Mouse (Mus musculus) cerebellum, adult 2 months (tissue): ENCODE results near the gene Gm7544. TPM values are rescaled to one million over a fixed set of nuclear protein-coding genes. Genes with fewer than 3 reads are reported as not detected.
"Not testable (repeated sequence)": the region's sequence is repeated elsewhere in the genome, so short reads cannot be mapped to it uniquely, and the experiment has no call there.

ENCODE experiments used
- DNase-seq, 2 experiments: peaks; one replicate each; pipeline ENCODE4 v3.0.0; 2021
- H3K27ac ChIP-seq: fragments of 200-500 bp; 2 replicates; pipeline ENCODE4 v1.5.1; 2012; ENCODE audit warnings: low read length, control low read depth, inconsistent platforms; ENCODE audit not compliant: insufficient read depth
- H3K27me3 ChIP-seq: fragments of 200-500 bp; 2 replicates; pipeline ENCODE4 v1.6.1; 2012; ENCODE audit warnings: inconsistent platforms, mild to moderate bottlenecking, low read length, moderate library complexity; ENCODE audit not compliant: control insufficient read depth, insufficient read depth
- H3K4me1 ChIP-seq: fragments of 200-500 bp; 2 replicates; pipeline ENCODE4 v1.6.1; 2011; ENCODE audit warnings: low read length; ENCODE audit not compliant: control insufficient read depth, insufficient read depth
- H3K4me3 ChIP-seq: fragments of 200-500 bp; replicated peaks from 2 replicates; pipeline ENCODE3; 2011; ENCODE audit warnings: mild to moderate bottlenecking, low read depth, low read length, control low read depth; ENCODE audit not compliant: insufficient read depth
- CTCF ChIP-seq: fragments of 200-500 bp; IDR thresholded peaks from 2 replicates; pipeline ENCODE4 v1.5.1; 2011; ENCODE audit warnings: low read depth, mild to moderate bottlenecking, control low read depth, low read length, moderate library complexity, borderline replicate concordance; ENCODE audit not compliant: insufficient read depth
- POLR2A ChIP-seq: fragments of 200-500 bp; IDR thresholded peaks from 2 replicates; pipeline ENCODE4 v1.6.1; 2011; ENCODE audit warnings: low read length, control low read depth, borderline replicate concordance; ENCODE audit not compliant: insufficient read depth
- WGBS: fragments of 180-500 bp; shearing (Covaris S2); methylation state at CpG from one replicate; pipeline ENCODE4 v1.1.7; 2018; 5-methylcytosine and 5-hydroxymethylcytosine counted together
- polyA plus RNA-seq: library from polyadenylated mRNA; depleted of rRNA; stranded (reverse); fragments of >200 nt; gene quantifications from 2 replicates; pipeline ENCODE4 v1.2.3, GENCODE M21; 2012; rRNA removed

The Gm7544 gene
- not detected in 2 replicates for polyA plus RNA-seq

DNA sequence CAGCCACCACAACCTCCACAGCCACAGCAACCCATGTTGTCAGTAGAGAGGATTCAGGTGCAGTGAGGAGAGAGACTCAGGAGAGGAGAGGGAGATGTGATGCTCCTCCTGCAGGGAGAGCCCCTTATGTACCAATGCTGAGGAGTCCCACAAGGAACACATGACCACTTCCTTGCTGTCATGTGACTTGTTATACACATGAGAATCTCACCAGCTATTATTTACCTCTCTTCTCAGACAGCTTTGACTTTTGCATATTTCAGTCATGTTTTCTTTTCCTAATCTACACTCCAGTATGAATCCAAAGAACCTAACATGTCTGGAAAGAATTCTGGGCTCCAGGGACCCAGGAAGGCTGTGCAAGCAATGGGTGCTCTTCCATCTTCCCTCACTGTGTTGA is at the start of gene Gm7544:
Gm7544 (minus strand) TSS at position 101 of the 400 bp plus-strand sequence.
- H3K4me1 ChIP-seq, H3K4me3 ChIP-seq, H3K27ac ChIP-seq, H3K27me3 ChIP-seq, DNase-seq: not testable (repeated sequence)

- DNase-seq, H3K4me1 ChIP-seq, H3K4me3 ChIP-seq, H3K27ac ChIP-seq, H3K27me3 ChIP-seq: not testable (repeated sequence)
- WGBS = 95% methylated on average over 9 of the region's 9 CpGs
Observed at GRCm38 (mm10) chr1:83000306-83000705, 44.5 kb upstream of the Gm7544 start, which contains the start of gene Gm47959. TSS of gene Gm47959 (plus strand) at chr1:83000548.

- TF ChIP-seq CTCF = no peak
- 77% methylated on average over 3 of the region's 3 CpGs for WGBS
- Histone ChIP-seq H3K27me3 (no peaks in the 10 kb centered on the region), H3K4me1 (no peaks in the 10 kb centered on the region), H3K4me3 (no peak overlapping the region), H3K27ac (no peak overlapping the region)
- no peak for DNase-seq
Observed at GRCm38 (mm10) chr1:82993947-82994346, 38.1 kb upstream of the Gm7544 start.

DNA sequence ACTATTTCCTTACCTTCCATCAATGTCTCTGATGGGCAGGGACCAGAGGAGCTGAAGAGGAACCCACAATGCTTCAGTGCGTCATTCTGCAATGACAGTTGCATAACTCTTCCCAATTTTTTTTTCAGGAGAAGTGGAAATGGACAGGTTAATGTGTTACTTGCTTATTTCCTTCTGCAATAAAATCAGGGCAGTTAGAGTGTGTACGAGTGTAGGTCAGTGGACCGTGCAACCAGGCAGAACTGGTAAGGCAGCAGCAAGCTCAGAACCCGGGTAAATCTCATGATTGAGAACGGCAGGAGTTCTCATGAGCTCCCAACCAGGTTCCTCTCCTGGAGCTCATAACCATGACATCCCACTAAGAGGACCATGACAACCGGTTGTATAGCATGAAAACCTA is 36.3 kb upstream of the Gm7544 start:
- no peak overlapping the region for H3K27ac ChIP-seq
- TF ChIP-seq CTCF = no peak
- no peak for TF ChIP-seq POLR2A
- DNase-seq = no peak
- no peak overlapping the region for H3K4me3 ChIP-seq
- 88% methylated on average over 6 of the region's 6 CpGs for WGBS
- no peaks in the 10 kb centered on the region for H3K27me3 ChIP-seq
- H3K4me1 ChIP-seq = no peaks in the 10 kb centered on the region

- Histone ChIP-seq H3K4me1 (no peaks in the 10 kb centered on the region), H3K27me3 (no peaks in the 10 kb centered on the region), H3K4me3 (no peak overlapping the region), H3K27ac (no peak overlapping the region)
- DNase-seq = no peak
- WGBS = 78% methylated on average over 3 of the region's 3 CpGs
- TF ChIP-seq POLR2A = no peak
- TF ChIP-seq CTCF = no peak
Observed at GRCm38 (mm10) chr1:82991596-82991995, 35.8 kb upstream of the Gm7544 start.

GRCm38 (mm10) chr1:82991062-82991461 is 35.2 kb upstream of the Gm7544 start:
- Histone ChIP-seq H3K27me3 (no peaks in the 10 kb centered on the region), H3K27ac (no peak overlapping the region), H3K4me3 (no peak overlapping the region), H3K4me1 (no peaks in the 10 kb centered on the region)
- TF ChIP-seq POLR2A (no peak), CTCF (no peak)
- DNase-seq = no peak
- WGBS = 58% methylated on average over 4 of the region's 4 CpGs

GRCm38 (mm10) chr1:82987530-82988198 is 31.9 kb upstream of the Gm7544 start:
- peak in 1 of 2 experiments; percentile 39 for DNase-seq
- 34% methylated on average over 4 of the region's 4 CpGs for WGBS
- no peak overlapping the region for H3K4me3 ChIP-seq
- H3K4me1 ChIP-seq = no peaks in the 10 kb centered on the region
- H3K27ac ChIP-seq = no peak overlapping the region
- H3K27me3 ChIP-seq = no peaks in the 10 kb centered on the region
- no peak for TF ChIP-seq POLR2A
- TF ChIP-seq CTCF = peak; percentile 46; the same call in 1 of the 2 replicates

GRCm38 (mm10) chr1:82986738-82987137 is 30.9 kb upstream of the Gm7544 start:
- DNase-seq = no peak
- H3K4me3 ChIP-seq = no peak overlapping the region
- H3K27me3 ChIP-seq = no peaks in the 10 kb centered on the region
- no peaks in the 10 kb centered on the region for H3K4me1 ChIP-seq
- no peak overlapping the region for H3K27ac ChIP-seq
- no peak for TF ChIP-seq POLR2A
- 74% methylated on average over 6 of the region's 6 CpGs for WGBS

GRCm38 (mm10) chr1:82977840-82978239 is 22.0 kb upstream of the Gm7544 start:
- H3K4me1 ChIP-seq = no peaks in the 10 kb centered on the region
- no peaks in the 10 kb centered on the region for H3K27me3 ChIP-seq
- DNase-seq = no peak
- no peak overlapping the region for H3K27ac ChIP-seq
- TF ChIP-seq POLR2A (no peak), CTCF (no peak)
- H3K4me3 ChIP-seq = no peak overlapping the region
